Mouse (Mus musculus): ENCODE results near the gene Gadl1.
A peak's percentile ranks its signal among the peaks of the same experiment; 100 is the strongest.

Gadl1 gene

GRCm38 (mm10) chr9:115909155-115909554 lies at the start of gene Gadl1:
TSS of gene Gadl1 (plus strand) at chr9:115909455.
- no peak for DNase-seq (ENCODE audit: low spot score in 2 of 2)

- DNase-seq (ENCODE audit: low spot score in 2 of 2) = no peak
These were observed 46.5 kb upstream of the Gadl1 start for GRCm38 (mm10) chr9:115862802-115863201.

- no peak for DNase-seq (ENCODE audit: low spot score in 2 of 2)
These were observed 45.9 kb upstream of the Gadl1 start for GRCm38 (mm10) chr9:115863326-115863725.

- DNase-seq (ENCODE audit: low spot score in 2 of 2) = no peak
These were observed 42.0 kb upstream of the Gadl1 start for GRCm38 (mm10) chr9:115867277-115867676.

GRCm38 (mm10) chr9:115870168-115870567 lies 39.1 kb upstream of the Gadl1 start:
- DNase-seq (ENCODE audit: low spot score in 2 of 2) = no peak

- no peak for DNase-seq (ENCODE audit: low spot score in 2 of 2)
These were observed 38.6 kb upstream of the Gadl1 start for GRCm38 (mm10) chr9:115870640-115871039.

GRCm38 (mm10) chr9:115880500-115880899 lies 28.8 kb upstream of the Gadl1 start:
- no peak for DNase-seq (ENCODE audit: low spot score in 2 of 2)

GRCm38 (mm10) chr9:115881137-115881536 lies 28.1 kb upstream of the Gadl1 start:
- DNase-seq (ENCODE audit: low spot score in 2 of 2) = peak; percentile 8 to 12

GRCm38 (mm10) chr9:115882627-115883200 lies 26.5 kb upstream of the Gadl1 start:
- DNase-seq (ENCODE audit: low spot score in 2 of 2) = no peak

- no peak for DNase-seq (ENCODE audit: low spot score in 2 of 2)
These were observed 25.8 kb upstream of the Gadl1 start for GRCm38 (mm10) chr9:115883413-115883812.

- no peak for DNase-seq (ENCODE audit: low spot score in 2 of 2)
These were observed 21.7 kb upstream of the Gadl1 start for GRCm38 (mm10) chr9:115887571-115887970.

- DNase-seq (ENCODE audit: low spot score in 2 of 2) = no peak
These were observed 16.1 kb upstream of the Gadl1 start for GRCm38 (mm10) chr9:115893131-115893530.

- DNase-seq (ENCODE audit: low spot score in 2 of 2) = no peak
These were observed 15.3 kb upstream of the Gadl1 start for GRCm38 (mm10) chr9:115893947-115894346.

- DNase-seq (ENCODE audit: low spot score in 2 of 2) = no peak
These were observed 930 bp upstream of the Gadl1 start for GRCm38 (mm10) chr9:115908325-115908724.

GRCm38 (mm10) chr9:115914006-115914405 lies 4.8 kb downstream of the Gadl1 start:
- DNase-seq (ENCODE audit: low spot score in 2 of 2) = no peak

GRCm38 (mm10) chr9:115915586-115916270 lies 6.5 kb downstream of the Gadl1 start:
- no peak for DNase-seq (ENCODE audit: low spot score in 2 of 2)

GRCm38 (mm10) chr9:115919736-115920135 lies 10.5 kb downstream of the Gadl1 start:
- DNase-seq (ENCODE audit: low spot score in 2 of 2) = no peak

GRCm38 (mm10) chr9:115922662-115923061 lies 13.4 kb downstream of the Gadl1 start:
- DNase-seq (ENCODE audit: low spot score in 2 of 2) = no peak

GRCm38 (mm10) chr9:115924094-115924493 lies 14.8 kb downstream of the Gadl1 start:
- DNase-seq (ENCODE audit: low spot score in 2 of 2) = no peak

GRCm38 (mm10) chr9:115931803-115932202 lies 22.5 kb downstream of the Gadl1 start:
- no peak for DNase-seq (ENCODE audit: low spot score in 2 of 2)

GRCm38 (mm10) chr9:115932741-115933140 lies 23.5 kb downstream of the Gadl1 start:
- DNase-seq (ENCODE audit: low spot score in 2 of 2) = no peak

- no peak for DNase-seq (ENCODE audit: low spot score in 2 of 2)
These were observed 24.1 kb downstream of the Gadl1 start for GRCm38 (mm10) chr9:115933243-115933964.

GRCm38 (mm10) chr9:115934288-115934687 lies 25.0 kb downstream of the Gadl1 start:
- DNase-seq (ENCODE audit: low spot score in 2 of 2) = no peak

All from spleen, postnatal 36 days (tissue).